Mouse (Mus musculus) heart, postnatal 14 days (tissue): Measurements from ENCODE around the gene Atad2b. TPM values are rescaled to one million over a fixed set of nuclear protein-coding genes. Genes with fewer than 3 reads are reported as not detected.
"Not testable (repeated sequence)": the region's sequence is repeated elsewhere in the genome, so short reads cannot be mapped to it uniquely, and the experiment has no call there.

Experiments
- DNase-seq, 2 experiments: peaks; one replicate each; pipeline ENCODE4 v3.0.0; 2021 to 2022
- intact Hi-C: fragments of 180-260 bp; cut with DNase I; formaldehyde crosslinking; loops from one replicate; pipeline ENCODE4 v1.15.1; 2025
- total RNA-seq, 2 experiments: library from RNA; stranded (reverse); gene quantifications; 2 replicates each; pipeline ENCODE4 v1.2.3; 2021

Atad2b gene
- total RNA-seq, 2 experiments from 2014 or later, result 23.7 to 23.8 TPM

DNA sequence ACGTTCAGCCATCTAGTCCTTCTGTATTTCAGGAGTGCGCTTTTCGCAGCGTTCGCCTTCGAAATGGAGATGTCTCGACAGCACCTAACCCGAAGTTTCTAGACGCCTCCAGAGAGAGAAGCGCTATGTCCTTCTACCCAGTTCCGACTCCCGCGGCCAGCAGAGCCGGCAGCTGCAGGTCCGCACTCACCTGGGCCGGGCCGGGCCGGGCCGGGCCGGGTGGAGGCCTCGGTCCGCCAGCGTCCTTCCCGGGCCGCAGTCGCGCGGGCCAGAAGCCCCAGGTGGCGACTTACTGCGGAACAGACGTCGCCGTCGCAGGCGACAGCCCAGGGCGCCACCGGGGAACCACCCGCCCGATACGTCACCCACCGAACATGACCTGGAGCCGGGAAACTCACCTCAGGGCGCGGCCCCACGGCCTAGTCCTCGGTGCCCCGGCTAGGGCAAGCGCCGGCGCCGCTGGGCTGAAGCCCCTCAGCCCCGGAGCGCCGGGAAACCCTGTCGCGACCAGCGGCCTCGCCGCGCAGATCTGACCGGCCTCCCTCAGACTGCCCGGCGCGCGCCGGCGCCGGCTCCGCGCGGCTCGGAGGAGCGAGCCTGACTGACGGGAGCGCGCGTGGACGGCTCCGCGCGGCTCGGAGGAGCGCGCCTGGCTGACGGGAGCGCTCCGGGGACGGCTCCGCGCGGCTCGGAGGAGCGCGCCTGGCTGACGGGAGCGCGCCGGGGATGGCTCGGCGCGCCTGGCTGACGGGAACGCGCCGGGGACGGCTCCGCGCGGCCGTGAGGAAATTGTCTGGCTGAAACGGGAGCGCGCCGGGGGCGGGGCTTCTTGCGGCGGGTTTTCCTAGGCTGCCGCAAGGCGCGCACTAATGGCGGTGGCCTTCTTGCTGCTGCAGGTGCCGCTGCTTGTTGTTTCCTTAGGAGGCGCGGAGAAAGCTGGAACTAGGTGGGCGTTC is 9.9 kb upstream of the Atad2b start, which contains the start of gene Ubxn2a:
Gene Ubxn2a, minus strand, starts transcription at position 755 of the 956 bp plus-strand sequence.
- DNase-seq, result peak; percentile 98
- intact Hi-C loops, result loop anchor here (5.0 to 10.0 kb wide), 2 partner anchors 45 to 1332 kb away; partner anchors contain the start of gene Dtnb

DNA sequence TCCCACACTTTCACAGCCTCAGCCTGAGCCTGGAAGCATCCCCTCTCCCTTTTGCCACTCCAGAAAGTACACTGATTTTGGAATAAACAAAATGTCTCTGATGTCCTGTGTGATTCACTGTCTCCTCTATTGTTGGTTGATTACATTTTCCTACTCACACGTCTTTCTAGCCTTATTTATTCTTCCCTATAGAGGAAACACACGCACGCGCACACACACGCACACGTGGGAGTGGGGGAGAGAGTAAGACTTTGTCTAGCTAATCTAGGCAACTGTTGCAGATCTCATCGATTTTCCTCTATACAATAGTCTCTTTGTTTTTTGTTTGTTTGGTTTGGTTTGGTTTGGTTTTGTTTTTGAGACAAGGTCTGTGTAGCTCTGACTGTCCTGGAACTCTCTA is 8.8 kb upstream of the Atad2b start:
- intact Hi-C loops, result loop anchor here (5.0 to 10.0 kb wide), 2 partner anchors 46 to 1334 kb away; partner anchors contain the start of gene Dtnb
- DNase-seq, result no peak

DNA sequence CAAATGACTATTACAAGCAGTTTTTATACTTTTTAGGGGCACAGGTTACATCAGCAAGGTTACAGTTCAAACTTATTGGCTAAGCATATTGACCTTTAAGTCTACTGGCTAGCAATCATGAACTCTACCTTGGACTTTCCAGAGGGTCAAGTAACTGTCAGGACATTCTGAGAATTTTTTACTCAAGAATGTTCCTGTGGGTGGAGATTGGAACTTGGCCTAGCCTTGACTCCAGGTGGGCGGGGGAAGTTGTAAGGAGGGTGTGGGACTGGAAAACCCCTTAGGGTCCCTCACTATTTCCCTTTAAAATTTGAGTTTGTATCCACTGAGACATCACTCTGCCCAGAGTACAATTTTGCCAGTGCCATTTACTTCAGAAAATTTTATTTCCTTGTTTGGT is 6.7 kb upstream of the Atad2b start:
- intact Hi-C loops, DNase-seq: not testable (repeated sequence)

DNA sequence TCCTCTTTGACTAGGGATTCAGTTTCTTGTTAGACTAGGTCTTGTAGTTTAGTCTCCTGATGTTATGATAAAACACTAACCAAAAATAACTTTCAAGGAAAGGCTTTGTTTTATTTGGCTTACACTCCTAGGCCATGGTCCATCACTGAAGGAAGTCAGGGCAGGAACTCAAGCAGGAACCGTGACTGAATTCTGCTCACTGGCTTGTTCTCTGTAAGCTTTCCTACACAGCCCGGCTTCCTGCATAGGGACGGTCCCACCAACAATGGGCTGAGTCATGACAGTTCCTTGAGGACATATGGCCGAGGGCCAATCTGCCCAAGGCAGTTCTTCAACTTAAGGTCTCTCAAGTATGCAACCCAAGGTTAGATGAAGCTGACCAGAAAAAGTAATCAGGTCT is 5.4 kb upstream of the Atad2b start:
- peak; percentile 8 to 12 for DNase-seq
- intact Hi-C loops, result no loop called here

DNA sequence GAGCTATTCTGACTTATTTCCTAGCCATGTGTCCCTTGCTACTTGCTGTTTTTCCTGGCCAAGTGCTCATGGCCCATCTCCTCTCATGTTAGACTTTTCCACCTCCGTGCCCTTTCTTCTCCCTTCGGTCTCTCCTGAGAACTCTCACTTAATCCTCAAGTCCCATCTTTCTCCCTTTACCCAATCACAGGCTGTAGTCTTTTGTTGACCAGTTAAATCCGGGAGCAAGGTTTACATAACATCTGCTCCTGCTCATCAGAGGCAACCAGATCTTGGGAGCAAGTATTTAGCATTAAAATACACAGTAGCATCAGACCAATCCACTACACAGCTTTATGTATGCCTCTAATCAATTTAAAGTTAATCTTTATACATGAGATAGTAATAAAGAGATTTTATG is 2.7 kb upstream of the Atad2b start:
- intact Hi-C loops, result no loop called here

DNA sequence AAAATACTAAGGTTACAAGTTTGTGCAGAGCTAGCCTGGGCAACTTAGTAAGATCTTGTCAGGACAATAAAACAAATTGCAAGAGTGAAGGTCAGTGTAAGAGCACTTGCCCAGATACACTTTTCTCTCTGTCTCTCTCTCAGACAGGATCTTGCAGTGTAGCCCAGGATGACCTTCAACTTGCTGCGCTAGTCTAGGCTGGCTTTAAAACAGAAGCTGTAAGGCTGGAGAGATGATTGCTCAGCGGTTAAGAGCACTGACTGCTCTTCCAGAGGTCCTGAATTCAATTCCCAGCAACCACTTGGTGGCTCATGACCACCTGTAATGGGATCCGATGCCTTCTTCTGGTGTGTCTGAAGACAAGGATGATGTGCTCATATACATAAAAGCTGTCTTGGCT is 2.2 kb upstream of the Atad2b start:
- intact Hi-C loops, result loop anchor here (5.0 kb wide), 4 partner anchors 57 to 148 kb away; partner anchors contain the start of genes Fam228b, Fkbp1b, Pfn4 and Wdcp
- no peak for DNase-seq

More for the DNA sequence above, 2.7 kb upstream of the Atad2b start:
- no peak for DNase-seq

DNA sequence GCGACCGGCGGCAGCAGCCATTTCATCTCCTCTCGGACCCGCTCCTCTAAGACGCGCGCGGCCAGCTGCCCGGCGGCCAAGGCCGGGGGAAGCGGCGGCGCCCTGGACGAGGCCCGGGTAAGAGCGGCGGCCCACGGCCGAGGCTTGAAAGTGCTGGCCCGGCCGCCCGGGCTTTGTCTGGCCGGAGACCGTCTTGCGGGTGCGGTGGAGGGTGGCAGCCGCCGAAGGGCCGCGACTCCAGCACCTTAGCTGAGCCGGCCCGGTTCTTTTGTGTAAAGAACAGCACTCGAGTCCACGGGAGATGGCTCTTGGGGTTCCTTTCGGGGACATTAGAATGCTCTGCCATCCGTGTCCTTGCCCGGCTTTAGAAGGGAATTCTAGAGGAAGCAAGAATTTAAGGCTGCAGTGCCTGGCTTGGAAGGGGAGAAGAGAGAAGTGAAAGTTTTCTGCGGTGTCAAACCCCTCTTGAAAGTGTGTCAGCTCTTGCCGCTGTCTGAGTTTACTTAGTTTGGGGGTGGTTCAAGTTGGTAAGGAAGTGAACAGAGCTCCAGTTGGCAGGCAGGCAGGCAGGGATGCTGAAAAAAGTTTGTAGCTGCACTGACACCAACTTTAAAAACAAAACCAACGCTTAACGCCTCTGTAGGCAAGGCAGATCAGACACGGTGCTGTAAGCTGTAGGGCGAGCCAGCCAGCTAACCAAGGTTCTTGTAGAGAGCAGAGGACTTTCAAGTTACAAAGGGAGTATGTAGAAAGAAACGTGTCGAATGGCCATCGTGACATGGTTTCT is 845 bp downstream of the Atad2b start:
- intact Hi-C loops, result loop anchor here (5.0 kb wide), 4 partner anchors 54 to 151 kb away; partner anchors contain the start of genes Fam228b, Fkbp1b, Pfn4 and Wdcp
- peak; percentile 48 to 63 for DNase-seq

DNA sequence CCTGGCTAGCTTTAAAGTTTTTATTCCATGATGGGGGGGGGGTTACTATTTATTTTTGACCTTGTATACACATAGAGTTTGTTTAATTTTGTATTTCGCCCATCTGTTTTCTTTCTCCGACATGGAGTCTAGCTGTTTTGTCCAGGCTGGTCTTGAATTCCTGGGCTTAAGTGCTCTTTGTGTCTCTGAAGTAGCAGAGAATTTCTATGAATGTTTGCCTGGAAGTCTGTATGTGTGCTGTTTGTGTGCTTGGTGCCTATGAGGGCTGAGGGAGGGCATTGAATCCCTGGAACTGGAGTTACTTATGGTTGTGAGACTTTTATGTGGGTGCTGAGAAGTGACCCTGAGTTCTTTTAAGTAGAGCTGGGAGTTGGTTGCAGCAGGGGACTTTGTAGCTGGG is 11.0 kb downstream of the Atad2b start:
- no peak for DNase-seq
- intact Hi-C loops, result no loop called here

DNA sequence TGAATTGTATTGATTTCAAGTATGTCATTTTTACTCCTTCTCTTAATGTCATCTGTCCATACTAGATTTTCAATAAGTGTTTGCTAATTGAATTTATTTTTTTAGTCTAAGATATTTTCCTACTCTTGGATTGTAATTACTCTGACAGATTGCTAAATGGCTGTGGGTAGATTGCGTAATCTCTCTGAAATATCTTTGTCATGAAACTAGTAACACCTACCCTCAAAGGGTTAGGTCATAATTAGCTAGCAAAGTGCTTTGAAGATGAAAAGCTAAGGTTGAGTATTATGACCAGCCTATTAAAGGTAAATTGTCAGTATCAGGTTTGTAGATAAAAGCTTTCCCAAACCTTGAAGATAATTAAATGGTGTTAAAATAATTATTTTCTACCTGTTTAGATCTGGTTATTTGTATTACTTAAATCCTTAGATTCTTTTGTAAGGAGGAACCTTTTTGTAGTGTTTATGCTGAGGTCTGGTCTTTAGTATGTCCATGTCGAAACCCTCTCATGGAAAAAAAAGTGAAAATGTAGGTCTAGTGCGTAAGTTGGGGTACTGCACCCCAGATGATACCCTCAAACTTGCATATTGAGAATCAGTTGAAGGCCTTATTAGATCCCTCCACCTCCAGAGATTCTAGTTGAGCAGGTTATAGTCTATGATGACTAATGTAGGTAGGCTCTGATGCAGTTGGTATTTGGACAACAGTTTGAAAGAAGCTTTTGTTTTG is 13.8 kb downstream of the Atad2b start:
- intact Hi-C loops, result no loop called here
- no peak for DNase-seq

DNA sequence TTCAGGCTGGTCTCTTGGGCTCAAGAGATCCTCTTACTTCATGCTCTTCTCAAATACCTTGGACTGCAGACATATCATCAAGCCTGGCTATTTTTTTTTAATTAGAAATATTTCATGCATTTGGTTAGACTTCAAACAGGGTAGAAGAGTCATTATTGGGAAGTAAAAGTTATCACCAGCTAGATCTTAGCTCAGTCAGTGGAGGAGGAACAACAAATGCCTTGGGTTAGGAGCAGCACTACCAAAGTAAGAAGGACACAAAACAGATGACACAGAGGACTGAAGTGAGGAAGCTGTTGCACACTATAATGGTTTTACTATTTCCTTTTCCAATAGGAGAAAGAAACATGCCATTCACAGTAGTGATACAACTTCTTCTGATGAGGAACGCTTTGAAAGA is 35.1 kb downstream of the Atad2b start:
- DNase-seq, result no peak
- intact Hi-C loops, result no loop called here

DNA sequence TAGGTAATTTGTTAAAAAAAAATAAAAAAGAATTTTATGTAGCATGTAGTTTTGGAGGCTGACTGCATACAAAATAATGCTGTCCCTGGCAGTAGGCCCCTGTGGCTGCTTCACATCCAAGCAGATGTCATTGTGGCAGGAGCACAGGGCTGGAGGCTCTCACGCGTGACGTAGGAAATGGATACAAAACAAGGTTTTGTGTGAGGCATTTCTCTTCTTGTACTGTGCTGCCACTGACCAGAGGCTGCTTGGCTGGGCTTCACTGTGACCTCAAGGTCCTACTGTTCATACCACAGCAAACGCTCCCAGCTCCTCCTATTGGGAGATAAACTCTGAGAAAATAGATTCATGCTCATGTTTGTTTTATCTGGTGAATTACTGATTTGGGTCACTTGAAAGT is 36.0 kb downstream of the Atad2b start:
- intact Hi-C loops, result no loop called here

DNA sequence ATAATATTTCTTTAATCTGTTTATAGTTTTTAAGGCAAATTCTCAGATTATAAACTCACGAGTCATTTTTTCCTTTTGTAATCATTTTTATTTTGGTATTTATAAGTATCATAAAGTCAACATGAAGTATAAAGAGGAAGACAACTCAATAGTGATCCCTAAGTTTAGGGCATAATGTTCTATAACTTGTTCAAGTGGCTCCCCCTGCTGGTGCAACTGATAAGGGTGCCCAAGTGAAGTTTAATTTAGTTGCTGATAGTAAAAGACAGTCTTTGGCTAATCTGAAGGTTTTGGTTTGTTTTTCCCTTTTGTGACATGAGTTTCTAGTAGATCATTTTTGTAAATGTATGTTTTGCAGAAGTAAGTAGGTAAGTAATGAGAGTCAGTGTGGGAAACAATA is 55.8 kb downstream of the Atad2b start:
- intact Hi-C loops, result loop anchor here (5.0 to 10.0 kb wide), 2 partner anchors 56 to 98 kb away; partner anchors contain the start of genes Atad2b and Mfsd2b
- DNase-seq, result peak; percentile 78 to 88

More for the DNA sequence above, 36.0 kb downstream of the Atad2b start:
- DNase-seq, result peak in 1 of 2 experiments; percentile 4

DNA sequence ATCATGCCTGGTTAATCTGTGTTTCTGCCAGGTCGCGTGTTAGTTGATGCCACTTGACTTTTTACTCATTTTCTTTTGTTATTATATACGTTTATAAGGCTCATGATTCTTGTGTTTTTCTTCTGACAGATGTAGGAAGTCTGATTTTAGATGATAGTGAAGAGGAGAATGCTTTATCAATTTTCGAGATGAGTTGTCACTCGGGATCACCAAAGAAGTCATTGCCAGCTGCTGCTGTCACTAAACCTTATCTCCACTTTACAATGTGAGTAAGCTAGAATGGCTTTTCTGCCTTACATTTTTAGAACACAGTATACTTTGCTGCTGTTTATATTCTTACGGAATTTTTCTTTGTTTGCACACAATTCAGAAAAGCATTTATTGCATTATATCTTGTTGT is 61.2 kb downstream of the Atad2b start:
- intact Hi-C loops, result loop anchor here (10.0 kb wide), 1 partner anchor 104 kb away; the partner anchor contains the start of gene Mfsd2b
- no peak for DNase-seq

DNA sequence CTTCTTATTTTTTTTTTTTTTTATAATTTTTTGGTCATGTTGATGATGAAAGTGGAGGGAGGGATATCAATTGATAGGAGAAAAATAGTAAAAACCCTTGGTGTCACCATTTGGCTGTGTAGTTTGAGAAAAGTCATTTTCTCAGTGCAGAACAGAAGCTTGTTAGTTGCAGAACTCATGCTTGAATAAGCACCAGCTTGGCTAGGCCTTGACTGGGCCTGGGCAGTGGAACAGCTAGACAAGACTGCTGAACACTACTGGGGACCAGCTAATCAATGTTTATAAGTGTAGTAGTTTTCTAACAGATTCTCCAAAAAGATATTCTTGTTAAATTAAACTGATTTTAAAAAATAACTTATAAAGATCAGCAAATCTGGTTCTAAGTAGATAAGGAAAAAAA is 79.8 kb downstream of the Atad2b start:
- no peak for DNase-seq
- intact Hi-C loops, result no loop called here

DNA sequence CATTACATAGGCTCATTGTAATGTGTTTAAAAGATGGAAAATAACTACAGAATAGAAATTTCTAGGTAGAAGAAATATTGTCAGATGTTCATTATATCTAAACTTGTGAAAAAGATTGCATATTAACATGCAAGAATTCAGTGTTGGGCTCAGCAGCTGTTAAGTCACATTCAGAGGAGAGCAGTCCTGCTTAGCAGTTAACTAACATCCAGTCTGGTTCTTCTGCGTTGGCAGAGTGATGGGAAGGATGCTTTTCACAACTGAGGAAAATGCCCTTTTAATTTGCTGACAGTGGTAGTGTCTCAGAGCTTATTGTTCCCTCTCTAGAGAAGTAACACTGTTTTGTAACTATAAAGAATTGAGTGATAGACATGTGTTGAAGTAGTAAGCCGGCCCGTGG is 88.2 kb downstream of the Atad2b start:
- intact Hi-C loops, result no loop called here

DNA sequence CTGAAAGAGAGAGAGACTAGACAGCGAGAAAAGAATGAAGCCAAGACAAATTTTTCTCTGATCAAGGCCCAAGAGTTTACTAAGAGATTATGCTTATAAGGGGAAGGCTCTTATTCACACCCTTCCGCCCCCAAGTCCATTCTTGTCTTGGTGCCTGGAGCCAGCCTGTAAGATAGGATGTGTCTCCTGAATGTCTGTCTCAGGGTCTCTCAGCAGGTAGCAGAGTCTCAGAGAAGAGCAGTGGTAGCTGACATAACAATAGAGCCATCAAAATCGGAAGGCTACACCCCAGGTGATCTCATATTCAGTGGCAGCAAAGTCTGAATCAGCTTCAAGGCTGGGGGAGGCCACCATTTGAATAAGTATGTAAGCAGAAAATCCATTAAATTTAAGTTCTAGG is 88.6 kb downstream of the Atad2b start:
- DNase-seq, intact Hi-C loops: not testable (repeated sequence)

More for the DNA sequence above, 88.2 kb downstream of the Atad2b start:
- no peak for DNase-seq

DNA sequence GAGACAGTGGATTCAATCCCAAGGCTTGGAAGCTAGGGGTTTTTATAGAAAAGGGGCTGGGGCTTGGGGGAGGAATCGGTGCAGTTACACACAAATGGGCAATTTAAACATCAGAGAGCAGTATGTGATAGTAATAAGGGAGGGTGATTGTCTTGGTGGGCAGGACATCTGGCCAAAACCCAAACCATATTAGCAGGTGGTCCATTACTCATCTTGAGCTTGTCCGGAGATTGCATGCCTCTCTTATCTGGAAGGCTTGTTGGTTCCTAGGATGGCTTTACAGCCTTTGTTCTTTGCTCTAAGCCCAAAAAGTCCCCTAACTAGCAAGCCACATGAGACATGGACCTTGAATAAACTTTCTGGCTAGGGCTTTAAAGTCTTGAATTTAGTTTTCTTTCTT is 91.5 kb downstream of the Atad2b start:
- intact Hi-C loops, DNase-seq: not testable (repeated sequence)

DNA sequence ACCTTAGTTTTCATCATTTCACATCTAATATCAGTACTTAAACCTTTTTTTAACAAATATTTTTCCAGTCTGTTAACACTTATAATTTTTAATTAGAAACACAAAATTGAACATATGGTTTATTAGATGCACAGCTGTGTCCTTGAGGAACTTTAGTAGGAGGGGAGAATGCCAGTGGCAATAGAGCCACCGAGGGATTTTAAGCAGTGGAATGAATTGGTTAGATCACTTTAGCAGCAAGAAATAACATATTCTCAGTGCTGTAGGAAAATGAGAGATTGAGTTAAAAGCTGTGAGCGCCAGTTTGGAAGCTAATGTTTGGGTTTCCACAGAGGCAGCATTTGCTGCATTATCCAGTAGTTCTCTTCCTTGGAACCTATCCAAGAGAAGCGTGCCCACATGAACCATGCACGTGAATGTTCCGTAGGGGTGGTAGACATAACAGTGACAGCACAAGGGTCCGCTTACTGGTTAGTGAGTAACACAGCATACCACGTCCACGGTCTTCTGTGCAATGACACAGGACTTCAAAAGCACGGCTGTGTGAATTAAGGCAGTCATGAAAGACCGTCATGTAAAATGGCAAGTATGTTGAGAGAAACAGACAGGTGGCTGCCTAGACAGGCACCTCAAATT is 108.2 kb downstream of the Atad2b start:
- no peak for DNase-seq
- intact Hi-C loops, result loop anchor here (5.0 kb wide), 1 partner anchor 112 kb away; no protein-coding TSS in a partner anchor

DNA sequence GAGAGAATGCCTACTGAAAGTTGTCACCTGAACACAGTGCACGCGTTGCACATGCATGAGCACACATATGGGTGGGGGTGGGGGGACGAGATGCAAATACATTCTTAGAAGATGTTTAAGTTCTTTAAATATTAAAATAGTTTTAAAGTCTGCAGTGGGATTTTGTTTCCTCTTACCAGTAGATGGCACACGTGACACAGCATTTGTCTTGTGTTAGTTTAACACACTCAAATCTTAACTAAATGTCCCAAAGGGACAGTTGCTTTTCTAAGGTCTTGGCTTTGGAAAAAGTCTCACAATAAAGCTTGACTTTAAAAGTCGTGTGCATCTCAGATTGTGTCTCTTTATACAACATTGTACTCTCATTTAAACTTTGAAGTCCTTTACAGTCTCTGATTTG is 111.9 kb downstream of the Atad2b start:
- intact Hi-C loops, result loop anchor here (5.0 kb wide), 1 partner anchor 108 kb away; no protein-coding TSS in a partner anchor
- DNase-seq, result no peak
